Mouse (Mus musculus) MEL (cell line): ENCODE measurements around the gene Mark2. TPM values are rescaled to one million over a fixed set of nuclear protein-coding genes. Genes with fewer than 3 reads are reported as not detected.
A peak's percentile ranks its signal among the peaks of the same experiment; 100 is the strongest.

Experiments
- DNase-seq: peaks from one replicate; pipeline ENCODE4 v3.0.0; 2011; ENCODE audit warnings: low read depth, low spot score
- H3K27ac ChIP-seq: 2 replicates; pipeline ENCODE4 v1.5.1; 2012; ENCODE audit warnings: low read depth, mild to moderate bottlenecking, control low read depth, low read length, moderate library complexity; ENCODE audit not compliant: control insufficient read depth
- H3K27me3 ChIP-seq, 2 experiments: fragments of 150-350 bp in 1 of 2; sonication (generic) in 1 of 2; 2 replicates each; pipeline ENCODE4 v1.6.1; 2012; ENCODE audit warnings: low read length in 2 of 2, mild to moderate bottlenecking in 2 of 2, improper control_type of control experiment in 1 of 2, moderate library complexity in 1 of 2; ENCODE audit not compliant: insufficient read depth in 2 of 2, control insufficient read depth in 1 of 2
- H3K36me3 ChIP-seq, 2 experiments: 2 replicates each; pipeline ENCODE4 v1.6.1; 2012 to 2014; ENCODE audit warnings: low read length in 2 of 2, improper control_type of control experiment in 1 of 2, inconsistent platforms in 1 of 2, mild to moderate bottlenecking in 1 of 2; ENCODE audit not compliant: insufficient read depth in 2 of 2, control insufficient read depth in 1 of 2
- H3K4me1 ChIP-seq, 2 experiments: fragments of 150-350 bp in 1 of 2; sonication (generic) in 1 of 2; 2 replicates each; pipeline ENCODE4 v1.6.1; 2012; ENCODE audit warnings: low read length in 2 of 2, improper control_type of control experiment in 1 of 2, mild to moderate bottlenecking in 1 of 2; ENCODE audit not compliant: insufficient read depth in 2 of 2, control insufficient read depth in 1 of 2
- H3K4me3 ChIP-seq, 2 experiments: fragments of 150-350 bp in 1 of 2; sonication (generic) in 1 of 2; 2 replicates each; pipeline ENCODE4 v1.5.1; 2012; ENCODE audit warnings: low read depth in 2 of 2, low read length in 2 of 2, mild to moderate bottlenecking in 2 of 2, moderate library complexity in 2 of 2, control low read depth in 1 of 2, improper control_type of control experiment in 1 of 2; ENCODE audit not compliant: control insufficient read depth in 1 of 2, insufficient read depth in 1 of 2
- H3K79me2 ChIP-seq: 2 replicates; pipeline ENCODE4 v1.6.1; 2012; ENCODE audit warnings: mild to moderate bottlenecking, low read length, moderate library complexity; ENCODE audit not compliant: control insufficient read depth, poor library complexity, insufficient read depth
- H3K9ac ChIP-seq: 2 replicates; pipeline ENCODE4 v1.6.1; 2012; ENCODE audit warnings: low read depth, mild to moderate bottlenecking, control low read depth, low read length, moderate library complexity; ENCODE audit not compliant: control insufficient read depth, poor library complexity, severe bottlenecking
- H3K9me3 ChIP-seq: fragments of 150-350 bp; sonication (generic); replicated peaks from 2 replicates; pipeline ENCODE4 v1.6.1; 2012; ENCODE audit warnings: mild to moderate bottlenecking, low read length, improper control_type of control experiment, moderate library complexity; ENCODE audit not compliant: insufficient read depth
- CHD1 ChIP-seq: IDR thresholded peaks from 2 replicates; pipeline ENCODE4 v1.6.1; 2012; ENCODE audit warnings: low read depth, mild to moderate bottlenecking, inconsistent platforms, low read length, improper control_type of control experiment
- CTCF ChIP-seq, 3 experiments: IDR thresholded peaks in 2 of 3; conservative IDR thresholded peaks in 1 of 3; 2 replicates each; pipeline ENCODE4 v1.5.1; 2011 to 2012; ENCODE audit warnings: low read length in 3 of 3, low read depth in 2 of 3, mild to moderate bottlenecking in 2 of 3, improper control_type of control experiment in 1 of 3, inconsistent platforms in 1 of 3, mixed read lengths in 1 of 3, moderate library complexity in 1 of 3; ENCODE audit not compliant: control insufficient read depth in 1 of 3, insufficient read depth in 1 of 3, poor library complexity in 1 of 3, severe bottlenecking in 1 of 3
- ELF1 ChIP-seq: IDR thresholded peaks from 2 replicates; pipeline ENCODE4 v1.6.1; 2014; ENCODE audit warnings: low read depth, mild to moderate bottlenecking, inconsistent platforms, low read length, improper control_type of control experiment, moderate library complexity
- EP300 ChIP-seq, 2 experiments: IDR thresholded peaks; 2 replicates each; pipeline ENCODE4 v1.6.1; 2011; ENCODE audit warnings: improper control_type of control experiment in 2 of 2, low read length in 2 of 2, low read depth in 1 of 2, mild to moderate bottlenecking in 1 of 2
- GABPA ChIP-seq: IDR thresholded peaks from 2 replicates; pipeline ENCODE4 v1.6.1; 2012; ENCODE audit warnings: low read depth, mild to moderate bottlenecking, inconsistent platforms, low read length, improper control_type of control experiment, moderate library complexity
- HCFC1 ChIP-seq: IDR thresholded peaks from 2 replicates; pipeline ENCODE4 v1.6.1; 2012; ENCODE audit warnings: low read depth, mild to moderate bottlenecking, inconsistent platforms, low read length, improper control_type of control experiment, moderate library complexity
- JUND ChIP-seq: IDR thresholded peaks from 2 replicates; pipeline ENCODE4 v1.6.1; 2011; ENCODE audit warnings: low read depth, mild to moderate bottlenecking, improper control_type of control experiment, low read length
- KAT2A ChIP-seq: conservative IDR thresholded peaks from 2 replicates; pipeline ENCODE4 v1.6.1; 2012; ENCODE audit warnings: low read depth, low read length, improper control_type of control experiment, inconsistent platforms
- MAX ChIP-seq: IDR thresholded peaks from 2 replicates; pipeline ENCODE4 v1.6.1; 2011; ENCODE audit warnings: low read length, improper control_type of control experiment
- MEF2A ChIP-seq: IDR thresholded peaks from 2 replicates; pipeline ENCODE4 v1.6.1; 2014; ENCODE audit warnings: low read depth, mild to moderate bottlenecking, inconsistent platforms, low read length, improper control_type of control experiment; ENCODE audit not compliant: poor library complexity, insufficient replicate concordance, severe bottlenecking; ENCODE audit errors: extremely low read depth
- MXI1 ChIP-seq: IDR thresholded peaks from 2 replicates; pipeline ENCODE4 v1.6.1; 2011; ENCODE audit warnings: mild to moderate bottlenecking, low read depth, low read length, improper control_type of control experiment
- MYB ChIP-seq: IDR thresholded peaks from 2 replicates; pipeline ENCODE4 v1.6.1; 2011; ENCODE audit warnings: mild to moderate bottlenecking, low read depth, low read length, improper control_type of control experiment
- MYC ChIP-seq: IDR thresholded peaks from 2 replicates; pipeline ENCODE4 v1.6.1; 2011; ENCODE audit warnings: low read depth, mild to moderate bottlenecking, low read length, improper control_type of control experiment, moderate library complexity
- NELFE ChIP-seq: IDR thresholded peaks from 2 replicates; pipeline ENCODE4 v1.6.1; 2011; ENCODE audit warnings: low read depth, low read length, improper control_type of control experiment
- NRF1 ChIP-seq: IDR thresholded peaks from 2 replicates; pipeline ENCODE4 v1.6.1; 2014; ENCODE audit warnings: low read depth, mild to moderate bottlenecking, inconsistent platforms, low read length, improper control_type of control experiment, moderate library complexity; ENCODE audit not compliant: poor library complexity, insufficient read depth, severe bottlenecking
- POLR2A ChIP-seq, 2 experiments: IDR thresholded peaks; 2 replicates each; pipeline ENCODE4 v1.6.1; 2011 to 2012; ENCODE audit warnings: low read length in 2 of 2, mild to moderate bottlenecking in 2 of 2, control low read depth in 1 of 2, improper control_type of control experiment in 1 of 2, low read depth in 1 of 2, moderate library complexity in 1 of 2; ENCODE audit not compliant: control insufficient read depth in 1 of 2, insufficient read depth in 1 of 2, poor library complexity in 1 of 2
- RAD21 ChIP-seq: IDR thresholded peaks from 2 replicates; pipeline ENCODE4 v1.6.1; 2011; ENCODE audit warnings: mild to moderate bottlenecking, low read depth, low read length, improper control_type of control experiment
- RCOR1 ChIP-seq: IDR thresholded peaks from 2 replicates; pipeline ENCODE4 v1.6.1; 2012; ENCODE audit warnings: low read depth, mild to moderate bottlenecking, inconsistent platforms, low read length, improper control_type of control experiment
- SIN3A ChIP-seq: IDR thresholded peaks from 2 replicates; pipeline ENCODE4 v1.6.1; 2012; ENCODE audit warnings: low read length, improper control_type of control experiment, inconsistent platforms
- TAL1 ChIP-seq: IDR thresholded peaks from 2 replicates; pipeline ENCODE4 v1.6.1; 2012; ENCODE audit warnings: mild to moderate bottlenecking, inconsistent platforms, low read length, moderate library complexity, mixed read lengths
- TCF12 ChIP-seq: IDR thresholded peaks from 2 replicates; pipeline ENCODE4 v1.6.1; 2014; ENCODE audit warnings: low read depth, mild to moderate bottlenecking, inconsistent platforms, low read length, improper control_type of control experiment, moderate library complexity
- UBTF ChIP-seq: IDR thresholded peaks from 2 replicates; pipeline ENCODE4 v1.6.1; 2012; ENCODE audit warnings: low read depth, mild to moderate bottlenecking, inconsistent platforms, low read length, improper control_type of control experiment, moderate library complexity, borderline replicate concordance; ENCODE audit not compliant: insufficient read depth
- USF1 ChIP-seq: IDR thresholded peaks from 2 replicates; pipeline ENCODE4 v1.6.1; 2014; ENCODE audit warnings: low read depth, mild to moderate bottlenecking, inconsistent platforms, low read length, improper control_type of control experiment, moderate library complexity
- USF2 ChIP-seq, 2 experiments: IDR thresholded peaks; 2 replicates each; pipeline ENCODE4 v1.6.1; 2011 to 2012; ENCODE audit warnings: improper control_type of control experiment in 2 of 2, low read length in 2 of 2, borderline replicate concordance in 1 of 2, inconsistent platforms in 1 of 2, low read depth in 1 of 2, mild to moderate bottlenecking in 1 of 2; ENCODE audit not compliant: insufficient read depth in 1 of 2
- ZMIZ1 ChIP-seq: IDR thresholded peaks from 2 replicates; pipeline ENCODE4 v1.6.1; 2012; ENCODE audit warnings: low read depth, mild to moderate bottlenecking, inconsistent platforms, low read length, improper control_type of control experiment, moderate library complexity
- polyA plus RNA-seq, 2 experiments: library from polyadenylated mRNA; stranded (reverse) in 1 of 2; unstranded in 1 of 2; fragments of >175 nt in 1 of 2; fragments of >200 nt in 1 of 2; gene quantifications; 2 replicates each; pipeline versions ENCODE4 v1.2.1 to v1.2.4; 2012; ENCODE audit warnings: low replicate concordance in 2 of 2, low read depth in 1 of 2; ENCODE audit not compliant: insufficient read length in 2 of 2, insufficient read depth in 1 of 2, missing spikeins in 1 of 2
- total RNA-seq: library from RNA; depleted of rRNA; stranded (reverse); fragments of 300-350 nt; gene quantifications from 2 replicates; pipeline ENCODE4 v1.2.3, GENCODE M21; 2012

The Mark2 gene
- total and polyA plus RNA-seq, 3 experiments, result 36.1 to 72.4 TPM; not detected in 1

GRCm38 (mm10) chr19:7310704-7311103 is 31.0 kb downstream of the Mark2 start (continued):
- TF ChIP-seq RCOR1 (peak; percentile 83; the same call in 1 of the 2 replicates), UBTF (no peak), USF1 (no peak), TAL1 (peak; percentile 78), NRF1 (no peak), CTCF (IDR thresholded peaks at IDR 0.05 in 2 of 3, conservative IDR thresholded peaks at IDR 0.05 in 1 of 3; ENCODE audit: control insufficient read depth in 1 of 3, insufficient read depth in 1 of 3, low read depth in 2 of 3, low read length in 3 of 3, poor library complexity in 1 of 3, severe bottlenecking in 1 of 3) (no peak), SIN3A (peak; percentile 17; the same call in 1 of the 2 replicates), ELF1 (no peak), CHD1 (no peak), JUND (no peak), KAT2A (no peak), ZMIZ1 (no peak)

- no peak overlapping the region for H3K4me3 ChIP-seq
- H3K9ac ChIP-seq, result no peak overlapping the region
These were observed 31.8 kb downstream of the Mark2 start for GRCm38 (mm10) chr19:7309738-7310330.

GRCm38 (mm10) chr19:7307995-7308770 is 33.5 kb downstream of the Mark2 start:
- Histone ChIP-seq H3K9ac (no peak overlapping the region), H3K4me1 (peaks cover 34 to 59% of the 10 kb centered on the region in 2 experiments), H3K27me3 (no peaks in the 10 kb centered on the region), H3K9me3 (no peaks in the 10 kb centered on the region), H3K4me3 (no peak overlapping the region), H3K27ac (peak overlapping the region; percentile 35), H3K36me3 (peaks cover 0 to 70% of the 10 kb centered on the region in 2 experiments; a peak in 2 of 4 replicates), H3K79me2 (peaks cover 45% of the 10 kb centered on the region)
- peak; percentile 53 for DNase-seq
- TF ChIP-seq SIN3A (peak; percentile 58), MAX (no peak; the same call in 1 of the 2 replicates), HCFC1 (peak; percentile 46; the same call in 1 of the 2 replicates), RCOR1 (peak; percentile 23; the same call in 1 of the 2 replicates), TAL1 (peak; percentile 37; the same call in 1 of the 2 replicates), USF2 (IDR thresholded peaks at IDR 0.05; ENCODE audit: borderline replicate concordance in 1 of 2, insufficient read depth in 1 of 2, low read depth in 1 of 2, low read length in 2 of 2) (no peak), RAD21 (no peak), MXI1 (peak; percentile 77), MYB (no peak), GABPA (no peak), NELFE (no peak; the same call in 1 of the 2 replicates), EP300 (IDR thresholded peaks at IDR 0.05; ENCODE audit: low read depth in 1 of 2, low read length in 2 of 2) (peak; percentile 73), MYC (peak; percentile 65; the same call in 1 of the 2 replicates), TCF12 (peak; percentile 69)

More at GRCm38 (mm10) chr19:7309738-7310330, 31.8 kb downstream of the Mark2 start:
- Histone ChIP-seq H3K27ac (peak overlapping the region; percentile 13; the same call in 1 of the 2 replicates), H3K36me3 (peaks cover 0 to 83% of the 10 kb centered on the region in 2 experiments; a peak in 2 of 4 replicates), H3K79me2 (peaks cover 55% of the 10 kb centered on the region), H3K4me1 (peaks cover 38 to 70% of the 10 kb centered on the region in 2 experiments), H3K9me3 (no peaks in the 10 kb centered on the region), H3K27me3 (no peaks in the 10 kb centered on the region)
- DNase-seq, result peak; percentile 46
- TF ChIP-seq ZMIZ1 (no peak), MYB (no peak), TCF12 (no peak), SIN3A (no peak), JUND (no peak), POLR2A (IDR thresholded peaks at IDR 0.05; ENCODE audit: control insufficient read depth in 1 of 2, insufficient read depth in 1 of 2, low read depth in 1 of 2, low read length in 2 of 2, poor library complexity in 1 of 2) (no peak), MEF2A (no peak)
